8 mouse cellular contexts compared by ENCODE assay signal in the genomic region with DNA sequence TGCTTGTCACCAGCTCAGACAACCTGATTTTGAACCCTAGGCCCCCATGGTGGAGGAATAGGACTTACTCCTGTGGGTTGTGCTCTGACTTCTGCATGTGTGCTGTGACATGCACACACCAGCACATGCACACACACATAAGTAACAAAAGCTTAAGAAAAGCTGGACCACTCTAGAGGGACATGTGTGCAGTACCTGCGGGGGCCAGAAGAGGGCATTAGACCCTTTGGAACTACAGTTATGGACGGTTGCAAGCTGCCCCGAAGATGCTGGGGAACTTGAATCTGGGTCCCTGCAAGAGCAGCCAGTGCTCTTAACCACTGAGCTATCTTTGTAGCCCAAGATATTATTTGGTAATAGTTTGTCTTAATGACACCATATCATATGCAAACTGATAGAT. TPM values are rescaled to one million over a fixed set of nuclear protein-coding genes. Genes with fewer than 3 reads are reported as not detected.
A peak's percentile ranks its signal among the peaks of the same experiment; 100 is the strongest.
DNase-seq lines count a peak whose midpoint lies in the region; ATAC-seq and TF ChIP-seq lines count a peak whose summit lies in the region.

No protein-coding gene starts in this region.

- 0 out of 2 replicates have a peak, but pooled peaks cover 3% of the 10 kb centered on the region for H3K4me1 ChIP-seq in liver, embryonic 11.5 days (replicated peaks; ENCODE audit: control insufficient read depth, insufficient read depth, low read length)
- H3K4me1 ChIP-seq in thymus, adult 2 months (replicated peaks; ENCODE audit: control insufficient read depth, insufficient read depth, low read length), result no peaks in the 10 kb centered on the region
- H3K4me1 ChIP-seq in neural tube, embryonic 15.5 days, result peaks cover 3% of the 10 kb centered on the region; the same call in 1 of the 2 replicates

- peak; percentile 61 for DNase-seq in adrenal gland, postnatal 14 days
- no peak for DNase-seq in adrenal gland, adult 18-20 months (ENCODE audit: low spot score in 2 of 2)
- peak; percentile 20 for DNase-seq in right cerebral cortex, postnatal 4 days
- no peak for DNase-seq in right cerebral cortex, postnatal 14 days
- no peak for DNase-seq in liver, embryonic 11.5 days (ENCODE audit: low spot score)
- peak; percentile 60 for DNase-seq in thymus, adult 2 months
- no peak for DNase-seq in urinary bladder, adult 18-20 months (ENCODE audit: low spot score in 2 of 2)

- H3K36me3 ChIP-seq in liver, embryonic 11.5 days (ENCODE audit: control insufficient read depth, insufficient read depth, low read length), result no peaks in the 10 kb centered on the region
- no peaks in the 10 kb centered on the region for H3K36me3 ChIP-seq in thymus, adult 2 months (ENCODE audit: control insufficient read depth, insufficient read depth, low read length)
- H3K36me3 ChIP-seq in neural tube, embryonic 15.5 days, result no peaks in the 10 kb centered on the region

- peak; percentile 60; the same call in 1 of the 2 replicates for TF ChIP-seq CTCF in thymus, adult 2 months (IDR thresholded peaks at IDR 0.05; ENCODE audit: borderline replicate concordance, control insufficient read depth, extremely low read depth, insufficient read depth, low read length, poor library complexity)

- H3K4me3 ChIP-seq in liver, embryonic 11.5 days (ENCODE audit: low read depth, low read length), result no peak overlapping the region
- no peak overlapping the region for H3K4me3 ChIP-seq in thymus, adult 2 months (ENCODE audit: control insufficient read depth, insufficient read depth, low read length)
- H3K4me3 ChIP-seq in neural tube, embryonic 15.5 days (replicated peaks), result no peak overlapping the region

- H3K27ac ChIP-seq in liver, embryonic 11.5 days (ENCODE audit: low read depth, low read length), result no peak overlapping the region
- no peak overlapping the region for H3K27ac ChIP-seq in thymus, adult 2 months (ENCODE audit: control insufficient read depth, insufficient read depth, low read length)
- no peak overlapping the region for H3K27ac ChIP-seq in neural tube, embryonic 15.5 days (replicated peaks)

- H3K9me3 ChIP-seq in liver, embryonic 11.5 days (ENCODE audit: control insufficient read depth, low read length), result no peaks in the 10 kb centered on the region
- no peaks in the 10 kb centered on the region for H3K9me3 ChIP-seq in neural tube, embryonic 15.5 days (replicated peaks)

- WGBS in liver, embryonic 11.5 days, result 30% methylated on average over 3 of the region's 3 CpGs
- WGBS in thymus, adult 2 months, result 30% methylated on average over 3 of the region's 3 CpGs
- WGBS in neural tube, embryonic 15.5 days, result 60% methylated on average over 3 of the region's 3 CpGs

- H3K9ac ChIP-seq in liver, embryonic 11.5 days (ENCODE audit: low read depth, low read length), result no peak overlapping the region
- no peak overlapping the region for H3K9ac ChIP-seq in neural tube, embryonic 15.5 days (replicated peaks)

- H3K27me3 ChIP-seq in liver, embryonic 11.5 days (replicated peaks; ENCODE audit: control insufficient read depth, insufficient read depth, low read length), result 0 out of 2 replicates have a peak, but pooled peaks cover 2% of the 10 kb centered on the region
- H3K27me3 ChIP-seq in thymus, adult 2 months (ENCODE audit: control insufficient read depth, insufficient read depth, low read length), result no peaks in the 10 kb centered on the region
- H3K27me3 ChIP-seq in neural tube, embryonic 15.5 days (replicated peaks), result no peaks in the 10 kb centered on the region

- no peak overlapping the region for H3K4me2 ChIP-seq in liver, embryonic 11.5 days
- H3K4me2 ChIP-seq in neural tube, embryonic 15.5 days, result no peak overlapping the region

- peak; percentile 25; the same call in 1 of the 2 replicates for ATAC-seq in liver, embryonic 11.5 days (replicated peaks; ENCODE audit: low FRiP score)
- ATAC-seq in neural tube, embryonic 15.5 days (ENCODE audit: low FRiP score), result no peak

- TF ChIP-seq POLR2A in thymus, adult 2 months (IDR thresholded peaks at IDR 0.05; ENCODE audit: control insufficient read depth, extremely low read depth, insufficient read depth, low read length, poor library complexity), result no peak

RNA-seq across cellular contexts. Expression of gene Gcm1, which starts 46.2 kb away (rescaled TPM):
- not detected in 2 replicates for total RNA-seq in adrenal gland, postnatal 14 days (2021)
- total RNA-seq in adrenal gland, adult 18-20 months (2021), result not detected
- not detected in 2 replicates for polyA plus RNA-seq in liver, embryonic 11.5 days (2014; fragmentation: Nextera tagmentation; extraction: Ambion mirVana)
- 0.20 TPM in 1 of 2 replicates, not detected in the other for polyA plus RNA-seq in thymus, adult 2 months (2012; rRNA removed)
- polyA plus RNA-seq in neural tube, embryonic 15.5 days (2015; fragmentation: Nextera tagmentation; extraction: Ambion mirVana), result not detected in 2 replicates

Comparison
In these comparisons a context has a peak if more than half of its experiments do, and no peak if none do; other contexts are left out.
1. DNase-seq: peak in adrenal gland, postnatal 14 days (single experiment), right cerebral cortex, postnatal 4 days (single experiment) and thymus, adult 2 months (single experiment); none in adrenal gland, adult 18-20 months (0 of 2), right cerebral cortex, postnatal 14 days (single experiment), liver, embryonic 11.5 days (single experiment) and urinary bladder, adult 18-20 months (0 of 2).